Mouse (Mus musculus): Measurements from ENCODE around the gene Nipal3.

Nipal3 gene

DNA sequence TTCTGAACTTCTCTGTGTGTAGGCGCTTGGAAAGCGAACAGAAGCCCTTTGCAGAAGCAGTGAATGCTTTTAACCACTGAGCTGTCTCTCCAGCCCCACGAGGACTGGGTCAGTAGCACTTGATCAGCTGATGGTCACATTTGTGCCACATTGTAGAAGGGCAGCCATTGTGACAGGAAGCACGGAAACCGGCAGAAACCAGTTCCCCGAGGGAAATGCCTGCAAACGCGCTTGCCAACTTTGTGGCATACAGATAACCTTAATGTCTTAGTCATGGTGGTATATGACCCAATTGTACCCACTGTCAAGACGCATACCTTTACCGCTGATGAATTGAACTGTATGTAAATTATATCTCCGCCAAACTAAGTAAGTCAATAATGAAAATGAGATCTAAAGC, 11.0 kb upstream of the Nipal3 start:
- no peak for DNase-seq

DNA sequence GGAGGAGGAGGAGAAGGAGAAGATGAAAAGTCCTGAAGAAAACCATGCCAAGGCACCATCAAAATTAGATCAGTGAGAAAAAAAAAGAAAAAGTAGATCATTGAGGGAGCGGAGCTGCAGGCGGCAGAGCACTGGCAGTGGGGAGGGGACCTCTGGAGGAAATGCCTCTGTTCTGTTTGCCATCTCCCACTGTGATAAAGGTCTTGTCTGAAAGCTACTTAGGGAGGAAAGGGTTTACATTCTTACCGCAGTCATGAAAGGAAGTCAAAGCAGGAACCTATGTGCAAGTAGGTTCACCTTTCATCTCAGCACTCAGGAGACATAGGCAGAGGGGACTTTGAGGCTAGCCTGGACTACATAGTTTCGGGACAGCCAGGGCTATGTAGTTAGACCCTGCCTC, 6.7 kb upstream of the Nipal3 start:
- DNase-seq, result no peak

- no peak for DNase-seq
Observed at GRCm38 (mm10) chr4:135499831-135500230, 5.0 kb upstream of the Nipal3 start.

DNA sequence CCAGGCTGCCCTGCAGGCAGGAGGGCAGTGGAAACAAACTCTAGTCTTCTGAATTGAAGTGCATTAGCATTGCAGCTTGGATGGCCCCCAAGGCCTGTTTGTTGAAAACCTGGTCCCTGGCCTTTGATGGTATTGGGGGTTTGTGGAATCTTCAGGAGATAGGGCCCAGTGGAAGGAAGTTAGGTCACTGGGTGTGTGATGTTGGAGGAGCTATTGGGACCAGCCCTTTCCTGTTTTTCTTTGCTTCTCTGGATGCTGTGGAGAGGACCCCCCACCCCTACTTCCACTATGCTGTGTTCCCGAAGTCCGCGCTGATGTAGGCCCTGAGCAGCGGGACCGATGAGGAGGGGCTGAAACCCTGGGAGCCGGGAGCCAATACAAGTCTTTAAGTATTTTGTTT, 3.3 kb upstream of the Nipal3 start:
- DNase-seq, result peak; percentile 23 to 43

DNA sequence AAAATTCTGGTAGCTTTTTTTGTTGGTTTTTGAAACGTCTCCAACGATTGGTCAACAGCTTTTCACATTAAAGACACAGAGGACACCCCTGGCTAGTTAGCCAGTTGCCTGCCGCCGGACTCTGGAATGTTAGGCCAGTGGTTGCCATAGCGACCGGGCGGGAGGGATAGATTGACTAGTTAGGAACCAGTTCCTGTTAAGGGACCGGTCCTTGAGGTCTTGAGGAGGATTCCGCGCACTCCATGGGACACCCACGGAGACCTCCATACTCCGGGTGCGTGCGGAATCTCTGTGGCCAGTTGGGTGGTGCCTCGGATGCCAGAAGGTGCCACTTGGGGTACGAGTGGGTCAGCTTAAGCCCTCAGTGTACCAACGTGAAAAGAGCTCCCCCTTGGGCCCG, 972 bp upstream of the Nipal3 start:
- DNase-seq, result peak; percentile 60 to 75

DNA sequence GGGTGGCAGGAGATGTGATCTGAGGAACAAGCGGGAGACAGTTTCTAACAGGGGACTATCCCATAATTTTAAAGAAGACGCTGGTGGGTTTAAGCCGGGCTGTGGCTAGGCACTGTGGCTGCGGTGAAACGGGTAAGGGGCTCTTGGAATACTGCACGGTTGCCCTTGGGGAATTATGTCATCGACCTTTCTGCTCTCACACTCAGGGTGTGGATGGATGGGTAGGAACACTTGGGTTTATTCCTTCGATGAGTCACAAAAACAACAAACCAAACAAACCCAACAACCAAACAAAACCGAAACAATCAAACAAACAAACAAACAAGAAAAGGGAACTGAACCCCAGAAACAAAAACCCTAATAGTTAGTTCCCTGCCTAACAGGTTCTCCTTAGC, 556 bp upstream of the Nipal3 start:
- DNase-seq, result no peak

GRCm38 (mm10) chr4:135493691-135494520, 932 bp downstream of the Nipal3 start:
- DNase-seq, result peak; percentile 60 to 64

DNA sequence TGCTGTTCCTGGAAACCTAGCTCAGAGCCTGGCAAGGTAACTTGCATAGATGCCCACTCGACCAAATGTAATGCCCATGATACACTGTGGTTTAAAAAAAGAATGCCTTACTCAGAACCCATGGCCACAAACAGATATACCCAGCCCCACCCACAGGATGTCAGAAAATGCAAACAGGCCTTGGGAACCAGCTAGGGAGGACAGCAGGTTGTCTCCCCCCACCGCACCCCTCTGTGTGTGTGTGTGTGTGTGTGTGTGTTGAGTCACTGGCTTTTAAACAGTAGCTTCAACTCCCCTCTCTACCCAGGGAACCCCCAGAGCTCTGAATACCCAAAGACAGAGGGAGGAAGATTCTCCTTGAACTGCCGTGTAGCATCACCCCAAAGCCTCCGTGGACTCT, 1.6 kb downstream of the Nipal3 start:
- peak; percentile 21 to 37 for DNase-seq

GRCm38 (mm10) chr4:135489256-135489655, 5.6 kb downstream of the Nipal3 start:
- no peak for DNase-seq

DNA sequence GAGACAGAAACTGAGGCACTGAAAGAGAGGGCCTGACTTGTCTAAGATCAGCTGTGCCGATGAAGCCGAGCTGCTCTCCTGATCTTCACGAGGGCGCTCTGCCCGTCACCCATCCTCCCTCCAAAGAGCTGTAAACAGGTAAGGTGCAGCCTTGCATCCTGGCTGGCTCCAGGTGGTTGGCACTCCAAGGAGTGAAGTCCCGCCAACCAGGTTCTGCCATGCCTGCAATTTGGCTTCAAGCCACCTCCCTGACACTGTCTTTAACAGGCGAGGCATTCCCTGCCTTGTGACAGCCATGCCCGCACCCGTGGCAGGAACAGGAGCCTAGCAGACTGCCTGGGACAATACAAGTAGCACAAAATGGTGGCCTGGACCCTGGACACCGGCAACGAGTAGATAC, 8.5 kb downstream of the Nipal3 start:
- DNase-seq, result no peak

DNA sequence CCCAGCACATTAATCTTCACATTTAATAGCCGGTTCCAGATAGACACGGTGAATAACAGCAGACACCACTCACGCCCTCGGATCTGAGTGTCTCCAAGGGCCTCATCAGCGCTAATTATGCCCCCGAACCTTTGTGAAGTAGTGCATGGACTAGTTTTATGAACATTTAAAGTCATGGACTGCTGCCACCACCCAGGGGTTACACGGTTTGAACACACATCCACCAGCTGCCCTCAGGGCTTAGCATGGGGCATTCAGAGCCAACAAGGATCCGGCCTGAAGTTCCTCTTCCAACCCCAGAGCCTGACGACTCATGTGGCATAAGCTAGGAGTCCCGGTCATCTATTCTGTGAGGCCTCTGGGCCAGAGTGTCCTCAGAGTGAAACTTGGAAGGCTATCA, 9.8 kb downstream of the Nipal3 start:
- DNase-seq, result no peak

DNA sequence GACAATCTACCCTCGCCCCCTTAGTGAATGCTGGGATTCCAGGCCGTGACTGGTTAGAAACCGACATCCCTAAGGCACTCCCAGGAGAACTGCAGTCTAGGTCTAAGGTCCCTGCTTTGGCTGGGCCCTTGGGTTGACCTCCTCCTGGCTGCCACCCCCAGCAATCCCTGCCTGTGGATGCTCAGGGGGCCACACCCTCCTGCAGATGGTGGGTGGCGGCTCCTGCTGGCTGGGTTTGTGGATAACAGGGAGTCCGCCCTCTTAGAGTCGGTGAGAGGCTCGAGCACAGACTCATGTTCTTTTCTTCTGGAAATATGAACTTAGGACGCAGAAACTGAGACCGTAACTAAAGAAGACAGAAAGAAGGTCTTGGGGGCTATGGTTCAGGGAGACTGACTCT, 14.5 kb downstream of the Nipal3 start:
- no peak for DNase-seq

GRCm38 (mm10) chr4:135477851-135478250, 17.0 kb downstream of the Nipal3 start:
- DNase-seq, result no peak

GRCm38 (mm10) chr4:135463406-135463805, 31.4 kb downstream of the Nipal3 start:
- DNase-seq, result no peak

DNA sequence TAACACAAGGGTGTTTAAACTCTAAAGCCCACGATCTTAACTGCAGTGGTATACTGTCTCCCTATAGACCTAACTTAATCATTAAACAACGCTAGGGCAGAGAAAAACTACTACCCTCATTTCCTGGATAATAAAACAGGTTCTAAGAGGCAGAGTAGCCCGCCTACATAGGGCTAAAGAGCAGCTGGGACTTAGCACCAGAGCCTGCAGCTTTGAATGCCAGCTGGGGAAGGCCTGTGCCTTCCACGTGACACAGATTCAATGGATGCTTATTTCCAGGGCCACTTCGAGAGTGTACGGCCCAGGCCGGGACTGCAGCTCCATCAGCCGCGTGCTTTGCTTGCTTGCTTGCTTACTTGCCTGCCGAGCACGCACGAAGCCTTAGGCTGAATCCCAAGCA, 41.3 kb downstream of the Nipal3 start:
- DNase-seq, result peak; percentile 27 to 67

DNA sequence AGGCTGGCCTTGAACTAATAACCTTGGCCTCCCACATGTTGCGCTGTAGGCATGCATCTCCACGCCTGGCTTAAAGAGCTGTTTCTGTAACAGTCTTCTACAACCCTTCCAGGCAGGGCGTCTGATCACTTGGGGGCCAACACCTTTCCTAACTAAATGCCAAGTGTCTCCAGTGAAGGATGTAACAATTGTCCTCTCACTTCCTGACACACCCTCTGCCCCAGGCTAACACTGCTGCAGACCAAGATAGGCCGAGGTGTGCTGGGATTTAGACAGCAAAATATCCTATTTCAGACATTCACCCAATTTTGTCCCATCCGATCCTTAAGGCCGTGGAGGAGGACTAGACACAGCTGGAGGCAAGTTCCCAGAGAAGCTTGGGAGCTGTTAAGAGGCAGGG, 41.7 kb downstream of the Nipal3 start:
- DNase-seq, result peak; percentile 22 to 45

DNA sequence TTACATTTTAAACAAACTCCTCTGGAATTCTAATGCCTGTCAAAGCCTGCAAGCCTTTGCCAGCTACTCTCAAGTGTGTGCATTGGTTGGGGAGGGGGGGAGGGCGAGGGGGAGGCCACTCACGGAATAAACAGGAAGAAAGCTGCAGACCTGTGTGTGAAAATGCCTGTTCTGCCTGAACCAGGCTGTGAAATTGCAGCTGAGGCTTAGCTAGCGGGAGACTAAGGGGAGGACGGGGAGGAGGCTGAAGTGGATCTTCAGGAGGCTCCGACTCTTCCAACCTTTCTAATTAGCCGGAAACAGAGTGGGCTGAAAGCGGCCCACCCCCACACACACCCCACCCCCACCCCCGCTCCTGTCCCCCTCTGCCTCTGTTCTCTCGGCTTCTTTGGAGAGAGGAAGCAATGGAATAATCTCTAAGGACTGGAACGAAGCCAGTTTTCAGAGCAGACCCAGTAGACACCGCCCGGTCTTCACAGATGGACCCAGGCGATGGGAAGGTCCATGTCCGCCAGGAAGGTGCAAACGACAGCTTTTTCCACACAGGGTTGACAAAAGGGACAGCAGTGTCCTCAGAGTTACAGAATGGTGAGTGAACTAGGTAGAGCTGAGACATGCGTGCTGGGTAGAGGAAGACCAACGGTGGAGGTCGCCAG, 43.4 kb downstream of the Nipal3 start:
- peak; percentile 37 to 61 for DNase-seq

DNA sequence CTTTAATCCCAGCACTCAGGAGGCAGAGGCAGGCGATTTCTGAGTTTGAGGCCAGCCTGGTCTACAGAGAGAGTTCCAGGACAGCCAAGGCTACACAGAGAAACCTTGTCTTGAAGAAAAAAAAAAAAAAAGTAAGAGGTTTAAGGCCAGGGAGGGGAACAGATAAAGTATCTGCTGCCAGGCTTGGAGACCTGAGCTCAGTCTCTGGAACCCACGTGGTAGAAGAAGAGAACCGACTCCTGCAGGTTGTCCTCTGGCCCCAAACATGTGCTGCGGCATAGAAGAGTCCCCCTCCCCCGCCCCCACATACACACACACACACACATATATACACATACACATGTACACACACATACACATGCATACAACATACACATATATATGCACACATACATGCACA, 52.4 kb downstream of the Nipal3 start:
- DNase-seq, result no peak

- DNase-seq, result peak in 1 of 2 experiments; percentile 54
Observed at GRCm38 (mm10) chr4:135439904-135440522, 54.8 kb downstream of the Nipal3 start.

DNA sequence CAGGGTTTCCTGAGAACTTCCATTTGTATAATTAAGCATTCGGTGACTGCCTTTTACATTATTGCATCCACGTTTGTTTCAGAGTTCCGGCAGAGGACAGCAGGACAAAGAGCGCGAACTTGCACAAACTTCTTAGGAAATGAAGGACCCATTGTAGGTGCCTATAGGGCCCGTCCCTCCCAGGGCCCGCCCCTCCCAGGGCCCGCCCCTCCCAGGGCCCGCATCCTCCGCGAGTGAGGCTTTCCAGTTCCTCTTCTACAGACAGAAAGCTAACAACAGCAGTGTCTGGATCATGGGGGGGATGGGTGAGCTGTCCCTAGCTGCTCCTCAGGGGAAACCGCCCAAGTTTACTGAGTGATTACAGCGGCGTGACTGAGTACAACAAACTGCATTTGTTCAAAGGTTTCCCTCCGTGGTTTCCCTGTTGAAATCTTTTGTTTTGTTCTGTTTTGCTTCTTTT, 55.6 kb downstream of the Nipal3 start:
- DNase-seq, result peak; percentile 76 to 84

DNA sequence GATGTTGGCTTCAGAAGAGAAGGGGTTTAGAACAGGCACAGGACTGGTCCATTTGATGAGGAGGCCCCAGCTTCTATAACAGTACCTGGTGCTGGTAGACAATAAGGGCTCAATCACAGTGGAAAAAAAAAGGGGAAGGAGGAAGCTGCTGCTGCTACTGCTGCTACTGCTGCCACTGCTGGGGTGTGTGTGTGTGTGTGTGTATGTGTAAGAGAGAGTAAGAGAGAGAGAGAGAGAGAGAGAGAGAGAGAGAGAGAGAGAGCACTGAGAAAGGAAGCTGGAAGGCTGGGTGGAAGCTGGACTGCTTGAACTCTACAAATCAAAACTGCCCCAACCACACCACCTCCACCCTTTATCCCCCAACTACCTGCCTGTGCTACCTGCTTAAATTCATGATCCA, 56.9 kb downstream of the Nipal3 start:
- no peak for DNase-seq

DNA sequence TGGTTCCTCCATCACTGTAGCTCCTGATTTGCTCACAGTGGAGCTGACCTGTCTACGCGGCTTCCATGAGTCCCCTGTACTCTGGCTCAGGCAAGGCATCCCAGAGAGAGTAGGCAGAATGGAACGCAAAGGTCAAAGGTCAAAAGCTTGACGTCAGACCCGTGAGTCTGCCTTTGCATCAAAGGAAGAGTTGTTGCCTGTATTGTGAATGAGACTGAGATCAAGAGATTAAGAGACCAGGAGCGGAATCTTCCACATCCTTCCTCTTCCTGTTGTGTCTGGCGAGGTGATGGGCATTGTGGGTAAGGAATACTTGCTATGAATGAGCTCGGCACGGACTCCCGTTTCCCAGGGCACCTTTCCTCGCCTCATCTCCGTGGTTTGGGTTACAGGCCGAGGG, 58.5 kb downstream of the Nipal3 start:
- peak; percentile 69 to 70 for DNase-seq

DNA sequence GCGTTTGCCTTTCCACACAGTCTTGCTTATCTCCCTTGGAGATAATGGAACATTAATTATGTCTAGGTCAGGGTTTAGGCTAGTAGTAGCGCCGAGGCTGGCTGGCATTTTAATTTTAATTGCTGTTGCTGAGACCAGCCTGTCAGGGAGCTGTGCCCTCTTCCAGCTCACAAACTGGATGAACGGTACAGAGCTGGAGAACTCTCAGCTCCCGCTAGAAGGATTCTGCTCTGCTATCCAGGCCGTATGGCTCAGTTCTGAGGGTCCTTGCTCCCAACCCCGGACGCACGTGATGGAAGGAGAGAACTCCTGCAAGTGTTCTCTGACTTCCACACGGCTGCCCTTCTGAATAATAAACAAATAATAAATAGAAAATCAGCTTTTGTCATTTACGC, 60.4 kb downstream of the Nipal3 start:
- DNase-seq, result no peak

Data from lung, postnatal 4 days (tissue).